Mouse (Mus musculus): Measurements from ENCODE around the gene Poln.

The Poln gene

GRCm38 (mm10) chr5:34186961-34187391 is 17.7 kb upstream of the Poln start:
- DNase-seq (ENCODE audit: low read depth, low spot score) = no peak

- DNase-seq (ENCODE audit: low read depth, low spot score) = no peak
Measured at GRCm38 (mm10) chr5:34186391-34186790, 17.1 kb upstream of the Poln start.

GRCm38 (mm10) chr5:34185791-34186190 is 16.5 kb upstream of the Poln start:
- no peak for DNase-seq (ENCODE audit: low read depth, low spot score)

- DNase-seq (ENCODE audit: low read depth, low spot score) = no peak
Measured at GRCm38 (mm10) chr5:34185051-34185580, 15.9 kb upstream of the Poln start.

GRCm38 (mm10) chr5:34183976-34184375 is 14.7 kb upstream of the Poln start:
- DNase-seq (ENCODE audit: low read depth, low spot score) = no peak

GRCm38 (mm10) chr5:34183156-34183880 is 14.1 kb upstream of the Poln start:
- no peak for DNase-seq (ENCODE audit: low read depth, low spot score)

- DNase-seq (ENCODE audit: low read depth, low spot score) = no peak
Measured at GRCm38 (mm10) chr5:34182486-34182885, 13.2 kb upstream of the Poln start.

- DNase-seq (ENCODE audit: low read depth, low spot score) = no peak
Measured at GRCm38 (mm10) chr5:34177821-34178220, 8.6 kb upstream of the Poln start.

- DNase-seq (ENCODE audit: low read depth, low spot score) = no peak
Measured at GRCm38 (mm10) chr5:34177091-34177490, 7.8 kb upstream of the Poln start.

- no peak for DNase-seq (ENCODE audit: low read depth, low spot score)
Measured at GRCm38 (mm10) chr5:34176691-34177090, 7.4 kb upstream of the Poln start.

GRCm38 (mm10) chr5:34175403-34175694 is 6.1 kb upstream of the Poln start:
- no peak for DNase-seq (ENCODE audit: low read depth, low spot score)

GRCm38 (mm10) chr5:34174550-34175402 is 5.5 kb upstream of the Poln start:
- no peak for DNase-seq (ENCODE audit: low read depth, low spot score)

- no peak for DNase-seq (ENCODE audit: low read depth, low spot score)
Measured at GRCm38 (mm10) chr5:34174021-34174420, 4.8 kb upstream of the Poln start.

GRCm38 (mm10) chr5:34170726-34171125 is 1.5 kb upstream of the Poln start:
- DNase-seq (ENCODE audit: low read depth, low spot score) = no peak

- no peak for DNase-seq (ENCODE audit: low read depth, low spot score)
Measured at GRCm38 (mm10) chr5:34169954-34170353, 706 bp upstream of the Poln start.

- DNase-seq (ENCODE audit: low read depth, low spot score) = no peak
Measured at GRCm38 (mm10) chr5:34167857-34168256, 1.4 kb downstream of the Poln start.

GRCm38 (mm10) chr5:34165793-34166192 is 3.5 kb downstream of the Poln start:
- no peak for DNase-seq (ENCODE audit: low read depth, low spot score)

GRCm38 (mm10) chr5:34148476-34148875 is 20.8 kb downstream of the Poln start:
- no peak for DNase-seq (ENCODE audit: low read depth, low spot score)

- no peak for DNase-seq (ENCODE audit: low read depth, low spot score)
Measured at GRCm38 (mm10) chr5:34147554-34147953, 21.7 kb downstream of the Poln start.

- DNase-seq (ENCODE audit: low read depth, low spot score) = no peak
Measured at GRCm38 (mm10) chr5:34139751-34140150, 29.5 kb downstream of the Poln start.

GRCm38 (mm10) chr5:34132731-34133130 is 36.5 kb downstream of the Poln start:
- no peak for DNase-seq (ENCODE audit: low read depth, low spot score)

GRCm38 (mm10) chr5:34124131-34124530 is 45.1 kb downstream of the Poln start:
- no peak for DNase-seq (ENCODE audit: low read depth, low spot score)

Measured in brain, embryonic 18.5 days (tissue).